Mouse (Mus musculus) neural tube, embryonic 15.5 days (tissue): Measurements from ENCODE around the gene C1galt1. TPM values are rescaled to one million over a fixed set of nuclear protein-coding genes. Genes with fewer than 3 reads are reported as not detected.

Experiments
- ATAC-seq: fragments of 200-750 bp; cut with Nextera tagmentation; 2 replicates; pipeline ENCODE4 v1.8.0; 2017; ENCODE audit warnings: mild to moderate bottlenecking, moderate TSS enrichment, moderate library complexity; ENCODE audit not compliant: low FRiP score
- H3K27ac ChIP-seq: fragments of 300-500 bp; sonication (generic); replicated peaks from 2 replicates; pipeline ENCODE4 v1.5.1; 2015; ENCODE audit warnings: mild to moderate bottlenecking, inconsistent platforms
- H3K27me3 ChIP-seq: fragments of 300-500 bp; sonication (generic); replicated peaks from 2 replicates; pipeline ENCODE4 v1.6.1; 2015; ENCODE audit warnings: inconsistent platforms
- H3K36me3 ChIP-seq: fragments of 300-500 bp; sonication (generic); 2 replicates; pipeline ENCODE4 v1.6.1; 2015; ENCODE audit warnings: inconsistent platforms
- H3K4me1 ChIP-seq: fragments of 300-500 bp; sonication (generic); 2 replicates; pipeline ENCODE4 v1.6.1; 2015; ENCODE audit warnings: inconsistent platforms
- H3K4me2 ChIP-seq: fragments of 300-500 bp; sonication (generic); 2 replicates; pipeline ENCODE4 v1.6.1; 2015; ENCODE audit warnings: inconsistent platforms, mild to moderate bottlenecking, moderate library complexity
- H3K4me3 ChIP-seq: fragments of 300-500 bp; sonication (generic); replicated peaks from 2 replicates; pipeline ENCODE4 v1.5.1; 2015; ENCODE audit warnings: mild to moderate bottlenecking, inconsistent platforms
- H3K9ac ChIP-seq: fragments of 300-500 bp; sonication (generic); replicated peaks from 2 replicates; pipeline ENCODE4 v1.6.1; 2015; ENCODE audit warnings: mild to moderate bottlenecking, inconsistent platforms
- H3K9me3 ChIP-seq: fragments of 300-500 bp; sonication (generic); replicated peaks from 2 replicates; pipeline ENCODE4 v1.6.1; 2016; ENCODE audit warnings: inconsistent platforms
- WGBS: fragments of 180-500 bp; shearing (Covaris S2); methylation state at CpG from one replicate; pipeline ENCODE4 v1.1.7; 2015; ENCODE audit warnings: mixed read lengths; 5-methylcytosine and 5-hydroxymethylcytosine counted together
- polyA plus RNA-seq: library from polyadenylated mRNA; unstranded; fragments of >200 nt; fragmentation: Nextera tagmentation; extraction: Ambion mirVana; gene quantifications from 2 replicates; pipeline ENCODE4 v1.2.1, GENCODE M21; 2015

Gene C1galt1
- polyA plus RNA-seq, 1 experiment from 2014 or later, result 1.8 TPM

- no peak overlapping the region for H3K27ac ChIP-seq
- H3K27me3 ChIP-seq, result no peaks in the 10 kb centered on the region
- H3K36me3 ChIP-seq, result no peaks in the 10 kb centered on the region
- no peak for ATAC-seq
- H3K4me3 ChIP-seq, result no peak overlapping the region
- WGBS, result 94% methylated on average over 4 of the region's 4 CpGs
- H3K4me1 ChIP-seq, result no peaks in the 10 kb centered on the region
- no peaks in the 10 kb centered on the region for H3K9me3 ChIP-seq
- no peak overlapping the region for H3K4me2 ChIP-seq
- H3K9ac ChIP-seq, result no peak overlapping the region
Observed at GRCm38 (mm10) chr6:7863354-7863753, 18.7 kb downstream of the C1galt1 start.

GRCm38 (mm10) chr6:7876836-7877235 lies 32.2 kb downstream of the C1galt1 start:
- ATAC-seq, result no peak
- Histone ChIP-seq H3K36me3 (no peaks in the 10 kb centered on the region), H3K9ac (no peak overlapping the region), H3K4me1 (no peaks in the 10 kb centered on the region), H3K27ac (no peak overlapping the region), H3K4me3 (no peak overlapping the region), H3K27me3 (no peaks in the 10 kb centered on the region), H3K9me3 (no peaks in the 10 kb centered on the region), H3K4me2 (no peak overlapping the region)
- WGBS, result 95% methylated on average over 5 of the region's 5 CpGs

GRCm38 (mm10) chr6:7881595-7882128 lies 37.0 kb downstream of the C1galt1 start:
- no peaks in the 10 kb centered on the region for H3K9me3 ChIP-seq
- no peak for ATAC-seq

GRCm38 (mm10) chr6:7882520-7882919 lies 37.9 kb downstream of the C1galt1 start:
- H3K4me1 ChIP-seq, result no peaks in the 10 kb centered on the region
- no peaks in the 10 kb centered on the region for H3K36me3 ChIP-seq
- H3K4me2 ChIP-seq, result no peak overlapping the region
- no peaks in the 10 kb centered on the region for H3K9me3 ChIP-seq
- H3K27ac ChIP-seq, result no peak overlapping the region
- no peak overlapping the region for H3K9ac ChIP-seq
- no peaks in the 10 kb centered on the region for H3K27me3 ChIP-seq
- no peak overlapping the region for H3K4me3 ChIP-seq
- WGBS, result 83% methylated on average over 13 of the region's 13 CpGs
- ATAC-seq, result no peak

More at GRCm38 (mm10) chr6:7881595-7882128, 37.0 kb downstream of the C1galt1 start:
- no peak overlapping the region for H3K4me3 ChIP-seq
- no peak overlapping the region for H3K9ac ChIP-seq
- H3K4me2 ChIP-seq, result no peak overlapping the region
- H3K36me3 ChIP-seq, result no peaks in the 10 kb centered on the region
- WGBS, result 79% methylated on average over 1 of the region's 1 CpGs
- no peaks in the 10 kb centered on the region for H3K27me3 ChIP-seq
- H3K27ac ChIP-seq, result no peak overlapping the region
- H3K4me1 ChIP-seq, result no peaks in the 10 kb centered on the region

- no peaks in the 10 kb centered on the region for H3K9me3 ChIP-seq
- no peaks in the 10 kb centered on the region for H3K36me3 ChIP-seq
- no peaks in the 10 kb centered on the region for H3K4me1 ChIP-seq
- no peak overlapping the region for H3K27ac ChIP-seq
- no peaks in the 10 kb centered on the region for H3K27me3 ChIP-seq
- WGBS, result 80% methylated on average over 5 of the region's 5 CpGs
- no peak overlapping the region for H3K4me2 ChIP-seq
- no peak overlapping the region for H3K4me3 ChIP-seq
- no peak for ATAC-seq
- no peak overlapping the region for H3K9ac ChIP-seq
Observed at GRCm38 (mm10) chr6:7885994-7886684, 41.5 kb downstream of the C1galt1 start.

- H3K36me3 ChIP-seq, result no peaks in the 10 kb centered on the region
- no peak overlapping the region for H3K4me2 ChIP-seq
- H3K9ac ChIP-seq, result no peak overlapping the region
- 89% methylated on average over 2 of the region's 2 CpGs for WGBS
- no peak for ATAC-seq
- no peaks in the 10 kb centered on the region for H3K27me3 ChIP-seq
- no peak overlapping the region for H3K27ac ChIP-seq
- no peaks in the 10 kb centered on the region for H3K9me3 ChIP-seq
- H3K4me1 ChIP-seq, result no peaks in the 10 kb centered on the region
- no peak overlapping the region for H3K4me3 ChIP-seq
Observed at GRCm38 (mm10) chr6:7886685-7887004, 42.0 kb downstream of the C1galt1 start.

- no peak for ATAC-seq
- Histone ChIP-seq H3K36me3 (no peaks in the 10 kb centered on the region), H3K9me3 (no peaks in the 10 kb centered on the region), H3K4me3 (no peak overlapping the region), H3K4me1 (no peaks in the 10 kb centered on the region), H3K27ac (no peak overlapping the region), H3K4me2 (no peak overlapping the region), H3K27me3 (no peaks in the 10 kb centered on the region), H3K9ac (no peak overlapping the region)
- WGBS, result 94% methylated on average over 5 of the region's 5 CpGs
Observed at GRCm38 (mm10) chr6:7896339-7896738, 51.7 kb downstream of the C1galt1 start.

GRCm38 (mm10) chr6:7912015-7912414 lies 67.4 kb downstream of the C1galt1 start:
- WGBS, result 83% methylated on average over 2 of the region's 2 CpGs
- Histone ChIP-seq H3K27me3 (no peaks in the 10 kb centered on the region), H3K4me3 (no peak overlapping the region), H3K9me3 (no peaks in the 10 kb centered on the region), H3K4me2 (no peak overlapping the region), H3K36me3 (no peaks in the 10 kb centered on the region), H3K9ac (no peak overlapping the region), H3K4me1 (no peaks in the 10 kb centered on the region), H3K27ac (no peak overlapping the region)
- ATAC-seq, result no peak

Other genes starting within 250 kb of the C1galt1 start
- 108 and 114 TPM in 2 replicates for gene Asns, start 151.6 kb upstream of the C1galt1 start, polyA plus RNA-seq